Mouse (Mus musculus): Measurements from ENCODE around the gene Cadm3. TPM values are rescaled to one million over a fixed set of nuclear protein-coding genes. Genes with fewer than 3 reads are reported as not detected.
"Not testable (repeated sequence)": the region's sequence is repeated elsewhere in the genome, so short reads cannot be mapped to it uniquely, and the experiment has no call there.

The Cadm3 gene
- polyA plus RNA-seq, 1 experiment from 2014 or later, result 11.6 TPM

- ATAC-seq (ENCODE audit: low read depth), result no peak
- no peaks in the 10 kb centered on the region for H3K27me3 ChIP-seq (replicated peaks; ENCODE audit: control insufficient read depth, insufficient read depth, low read length)
Observed at GRCm38 (mm10) chr1:173323839-173324585, 43.5 kb downstream of the Cadm3 start.

GRCm38 (mm10) chr1:173322249-173322627 is 45.3 kb downstream of the Cadm3 start:
- Histone ChIP-seq H3K9me3 (ENCODE audit: control insufficient read depth, low read length) (no peaks in the 10 kb centered on the region), H3K4me3 (ENCODE audit: low read depth, low read length) (no peak overlapping the region), H3K9ac (ENCODE audit: low read depth, low read length) (no peak overlapping the region), H3K4me2 (ENCODE audit: low read depth, low read length) (no peak overlapping the region), H3K4me1 (ENCODE audit: control insufficient read depth, insufficient read depth, low read length) (no peaks in the 10 kb centered on the region), H3K27ac (replicated peaks; ENCODE audit: low read depth, low read length) (no peak overlapping the region), H3K27me3 (replicated peaks; ENCODE audit: control insufficient read depth, insufficient read depth, low read length) (no peaks in the 10 kb centered on the region), H3K36me3 (ENCODE audit: control insufficient read depth, insufficient read depth, low read length) (no peaks in the 10 kb centered on the region)
- ATAC-seq (ENCODE audit: low read depth) (no peak), DNase-seq (ENCODE audit: low spot score) (no peak)
- WGBS, result 72% methylated on average over 6 of the region's 6 CpGs

More at GRCm38 (mm10) chr1:173323839-173324585, 43.5 kb downstream of the Cadm3 start:
- no peak overlapping the region for H3K4me2 ChIP-seq (ENCODE audit: low read depth, low read length)
- DNase-seq (ENCODE audit: low spot score), result no peak
- no peak overlapping the region for H3K4me3 ChIP-seq (ENCODE audit: low read depth, low read length)
- no peak overlapping the region for H3K27ac ChIP-seq (replicated peaks; ENCODE audit: low read depth, low read length)
- H3K9me3 ChIP-seq (ENCODE audit: control insufficient read depth, low read length), result no peaks in the 10 kb centered on the region
- no peaks in the 10 kb centered on the region for H3K36me3 ChIP-seq (ENCODE audit: control insufficient read depth, insufficient read depth, low read length)
- no peak overlapping the region for H3K9ac ChIP-seq (ENCODE audit: low read depth, low read length)
- no peaks in the 10 kb centered on the region for H3K4me1 ChIP-seq (ENCODE audit: control insufficient read depth, insufficient read depth, low read length)
- WGBS, result 31% methylated on average over 5 of the region's 5 CpGs

- WGBS, result 67% methylated on average over 8 of the region's 8 CpGs
- Histone ChIP-seq H3K4me1 (ENCODE audit: control insufficient read depth, insufficient read depth, low read length) (no peaks in the 10 kb centered on the region), H3K27ac (replicated peaks; ENCODE audit: low read depth, low read length) (no peak overlapping the region), H3K27me3 (replicated peaks; ENCODE audit: control insufficient read depth, insufficient read depth, low read length) (no peaks in the 10 kb centered on the region), H3K36me3 (ENCODE audit: control insufficient read depth, insufficient read depth, low read length) (no peaks in the 10 kb centered on the region), H3K4me2 (ENCODE audit: low read depth, low read length) (no peak overlapping the region), H3K9me3 (ENCODE audit: control insufficient read depth, low read length) (no peaks in the 10 kb centered on the region), H3K9ac (ENCODE audit: low read depth, low read length) (no peak overlapping the region), H3K4me3 (ENCODE audit: low read depth, low read length) (no peak overlapping the region)
- ATAC-seq (ENCODE audit: low read depth) (no peak), DNase-seq (ENCODE audit: low spot score) (no peak)
Observed at GRCm38 (mm10) chr1:173321593-173322248, 45.8 kb downstream of the Cadm3 start.

- Histone ChIP-seq H3K27ac (replicated peaks; ENCODE audit: low read depth, low read length) (no peak overlapping the region), H3K9ac (ENCODE audit: low read depth, low read length) (no peak overlapping the region), H3K9me3 (ENCODE audit: control insufficient read depth, low read length) (no peaks in the 10 kb centered on the region), H3K4me2 (ENCODE audit: low read depth, low read length) (no peak overlapping the region), H3K27me3 (replicated peaks; ENCODE audit: control insufficient read depth, insufficient read depth, low read length) (no peaks in the 10 kb centered on the region), H3K36me3 (ENCODE audit: control insufficient read depth, insufficient read depth, low read length) (no peaks in the 10 kb centered on the region), H3K4me3 (ENCODE audit: low read depth, low read length) (no peak overlapping the region), H3K4me1 (ENCODE audit: control insufficient read depth, insufficient read depth, low read length) (no peaks in the 10 kb centered on the region)
- DNase-seq (ENCODE audit: low spot score), result no peak
- WGBS, result 89% methylated on average over 2 of the region's 2 CpGs
- no peak for ATAC-seq (ENCODE audit: low read depth)
Observed at GRCm38 (mm10) chr1:173317925-173318477, 49.5 kb downstream of the Cadm3 start.

DNA sequence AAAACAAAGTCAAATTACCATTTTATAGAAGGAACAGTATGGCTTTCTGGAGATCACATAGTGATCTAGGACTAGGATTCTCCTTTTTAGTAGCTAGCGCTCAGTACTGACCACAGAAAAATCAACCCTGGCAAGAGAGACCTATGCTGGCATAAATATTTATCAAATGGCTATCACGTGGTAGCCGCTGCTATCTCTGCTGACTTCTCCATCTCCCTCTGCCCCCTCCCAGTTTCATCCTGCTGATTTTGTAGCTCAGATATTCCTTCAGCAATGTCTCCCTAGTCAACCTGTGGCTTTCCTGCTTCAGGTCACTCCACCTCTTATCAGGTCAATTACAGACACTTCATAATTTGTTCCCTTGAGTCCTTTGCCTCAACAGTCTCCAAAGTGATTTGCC is 51.8 kb downstream of the Cadm3 start:
- Histone ChIP-seq H3K4me3 (ENCODE audit: low read depth, low read length) (no peak overlapping the region), H3K27me3 (replicated peaks; ENCODE audit: control insufficient read depth, insufficient read depth, low read length) (no peaks in the 10 kb centered on the region), H3K4me1 (ENCODE audit: control insufficient read depth, insufficient read depth, low read length) (no peaks in the 10 kb centered on the region), H3K4me2 (ENCODE audit: low read depth, low read length) (no peak overlapping the region), H3K27ac (replicated peaks; ENCODE audit: low read depth, low read length) (no peak overlapping the region), H3K9me3 (ENCODE audit: control insufficient read depth, low read length) (no peaks in the 10 kb centered on the region), H3K9ac (ENCODE audit: low read depth, low read length) (no peak overlapping the region), H3K36me3 (ENCODE audit: control insufficient read depth, insufficient read depth, low read length) (no peaks in the 10 kb centered on the region)
- 88% methylated on average over 3 of the region's 3 CpGs for WGBS
- DNase-seq (ENCODE audit: low spot score), result no peak
- ATAC-seq (ENCODE audit: low read depth), result no peak

GRCm38 (mm10) chr1:173313535-173314050 is 53.9 kb downstream of the Cadm3 start:
- WGBS, result 70% methylated on average over 7 of the region's 7 CpGs
- H3K36me3 ChIP-seq (ENCODE audit: control insufficient read depth, insufficient read depth, low read length); H3K4me3 ChIP-seq (ENCODE audit: low read depth, low read length); H3K27ac ChIP-seq (replicated peaks; ENCODE audit: low read depth, low read length); H3K4me2 ChIP-seq (ENCODE audit: low read depth, low read length); DNase-seq (ENCODE audit: low spot score); H3K27me3 ChIP-seq (replicated peaks; ENCODE audit: control insufficient read depth, insufficient read depth, low read length); ATAC-seq (ENCODE audit: low read depth); H3K9ac ChIP-seq (ENCODE audit: low read depth, low read length); H3K4me1 ChIP-seq (ENCODE audit: control insufficient read depth, insufficient read depth, low read length); H3K9me3 ChIP-seq (ENCODE audit: control insufficient read depth, low read length): not testable (repeated sequence)

GRCm38 (mm10) chr1:173302795-173303194 is 64.7 kb downstream of the Cadm3 start:
- H3K36me3 ChIP-seq (ENCODE audit: control insufficient read depth, insufficient read depth, low read length); DNase-seq (ENCODE audit: low spot score); H3K27me3 ChIP-seq (replicated peaks; ENCODE audit: control insufficient read depth, insufficient read depth, low read length); H3K4me2 ChIP-seq (ENCODE audit: low read depth, low read length); H3K27ac ChIP-seq (replicated peaks; ENCODE audit: low read depth, low read length); H3K4me1 ChIP-seq (ENCODE audit: control insufficient read depth, insufficient read depth, low read length); H3K9ac ChIP-seq (ENCODE audit: low read depth, low read length); H3K9me3 ChIP-seq (ENCODE audit: control insufficient read depth, low read length); ATAC-seq (ENCODE audit: low read depth); H3K4me3 ChIP-seq (ENCODE audit: low read depth, low read length): not testable (repeated sequence)
- 52% methylated on average over 3 of the region's 3 CpGs for WGBS

All from embryonic facial prominence, embryonic 14.5 days (tissue).